Mouse (Mus musculus): ENCODE data around the gene Ebf1. TPM values are rescaled to one million over a fixed set of nuclear protein-coding genes. Genes with fewer than 3 reads are reported as not detected.

The Ebf1 gene
- polyA plus RNA-seq, 1 experiment: 38.8 TPM

- Histone ChIP-seq H3K4me1 (ENCODE audit: control insufficient read depth, insufficient read depth, insufficient read length, low read length) (peaks cover 6% of the 10 kb centered on the region; the same call in 1 of the 2 replicates), H3K4me3 (ENCODE audit: insufficient read depth, low read depth, low read length) (no peak overlapping the region), H3K27ac (replicated peaks; ENCODE audit: low read depth, low read length) (no peak overlapping the region; the same call in 1 of the 2 replicates)
Observed at GRCm38 (mm10) chr11:44632064-44632968, 15.2 kb downstream of the Ebf1 start.

- Histone ChIP-seq H3K4me1 (ENCODE audit: control insufficient read depth, insufficient read depth, insufficient read length, low read length) (peaks cover 6% of the 10 kb centered on the region; the same call in 1 of the 2 replicates), H3K27ac (replicated peaks; ENCODE audit: low read depth, low read length) (no peak overlapping the region), H3K4me3 (ENCODE audit: insufficient read depth, low read depth, low read length) (no peak overlapping the region)
Observed at GRCm38 (mm10) chr11:44633001-44633693, 16.0 kb downstream of the Ebf1 start.

- H3K4me1 ChIP-seq (ENCODE audit: control insufficient read depth, insufficient read depth, insufficient read length, low read length): no peaks in the 10 kb centered on the region
- no peak overlapping the region for H3K4me3 ChIP-seq (ENCODE audit: insufficient read depth, low read depth, low read length)
- no peak overlapping the region for H3K27ac ChIP-seq (replicated peaks; ENCODE audit: low read depth, low read length)
Observed at GRCm38 (mm10) chr11:44634552-44635193, 17.6 kb downstream of the Ebf1 start.

GRCm38 (mm10) chr11:44636241-44636640, 19.1 kb downstream of the Ebf1 start:
- Histone ChIP-seq H3K27ac (replicated peaks; ENCODE audit: low read depth, low read length) (no peak overlapping the region), H3K4me1 (ENCODE audit: control insufficient read depth, insufficient read depth, insufficient read length, low read length) (no peaks in the 10 kb centered on the region), H3K4me3 (ENCODE audit: insufficient read depth, low read depth, low read length) (no peak overlapping the region)

GRCm38 (mm10) chr11:44638193-44638754, 21.2 kb downstream of the Ebf1 start:
- Histone ChIP-seq H3K27ac (replicated peaks; ENCODE audit: low read depth, low read length) (0 out of 2 replicates have a peak overlapping the region, but pooled peaks have one; percentile 29), H3K4me1 (ENCODE audit: control insufficient read depth, insufficient read depth, insufficient read length, low read length) (0 out of 2 replicates have a peak, but pooled peaks cover 3% of the 10 kb centered on the region), H3K4me3 (ENCODE audit: insufficient read depth, low read depth, low read length) (no peak overlapping the region)

GRCm38 (mm10) chr11:44641496-44641895, 24.4 kb downstream of the Ebf1 start:
- no peak overlapping the region for H3K27ac ChIP-seq (replicated peaks; ENCODE audit: low read depth, low read length)
- H3K4me3 ChIP-seq (ENCODE audit: insufficient read depth, low read depth, low read length): no peak overlapping the region
- peaks cover 8% of the 10 kb centered on the region; the same call in 1 of the 2 replicates for H3K4me1 ChIP-seq (ENCODE audit: control insufficient read depth, insufficient read depth, insufficient read length, low read length)

GRCm38 (mm10) chr11:44654340-44655019, 37.4 kb downstream of the Ebf1 start:
- no peak overlapping the region for H3K4me3 ChIP-seq (ENCODE audit: insufficient read depth, low read depth, low read length)
- H3K27ac ChIP-seq (replicated peaks; ENCODE audit: low read depth, low read length): peak overlapping the region; percentile 45; the same call in 1 of the 2 replicates
- peaks cover 16% of the 10 kb centered on the region for H3K4me1 ChIP-seq (ENCODE audit: control insufficient read depth, insufficient read depth, insufficient read length, low read length)

- H3K4me3 ChIP-seq (ENCODE audit: insufficient read depth, low read depth, low read length): no peak overlapping the region
- H3K4me1 ChIP-seq (ENCODE audit: control insufficient read depth, insufficient read depth, insufficient read length, low read length): peaks cover 21% of the 10 kb centered on the region
- no peak overlapping the region for H3K27ac ChIP-seq (replicated peaks; ENCODE audit: low read depth, low read length)
Observed at GRCm38 (mm10) chr11:44655468-44655867, 38.4 kb downstream of the Ebf1 start.

GRCm38 (mm10) chr11:44656916-44657315, 39.8 kb downstream of the Ebf1 start:
- Histone ChIP-seq H3K27ac (replicated peaks; ENCODE audit: low read depth, low read length) (0 out of 2 replicates have a peak overlapping the region, but pooled peaks have one; percentile 57), H3K4me3 (ENCODE audit: insufficient read depth, low read depth, low read length) (no peak overlapping the region), H3K4me1 (ENCODE audit: control insufficient read depth, insufficient read depth, insufficient read length, low read length) (peaks cover 21% of the 10 kb centered on the region)

GRCm38 (mm10) chr11:44657833-44658395, 40.8 kb downstream of the Ebf1 start:
- Histone ChIP-seq H3K4me1 (ENCODE audit: control insufficient read depth, insufficient read depth, insufficient read length, low read length) (peaks cover 25% of the 10 kb centered on the region), H3K4me3 (ENCODE audit: insufficient read depth, low read depth, low read length) (no peak overlapping the region), H3K27ac (replicated peaks; ENCODE audit: low read depth, low read length) (peak overlapping the region; percentile 93)

- peaks cover 40% of the 10 kb centered on the region for H3K4me1 ChIP-seq (ENCODE audit: control insufficient read depth, insufficient read depth, insufficient read length, low read length)
- no peak overlapping the region for H3K4me3 ChIP-seq (ENCODE audit: insufficient read depth, low read depth, low read length)
- H3K27ac ChIP-seq (replicated peaks; ENCODE audit: low read depth, low read length): 0 out of 2 replicates have a peak overlapping the region, but pooled peaks have one; percentile 16
Observed at GRCm38 (mm10) chr11:44661875-44662274, 44.8 kb downstream of the Ebf1 start.

- peaks cover 40% of the 10 kb centered on the region for H3K4me1 ChIP-seq (ENCODE audit: control insufficient read depth, insufficient read depth, insufficient read length, low read length)
- H3K27ac ChIP-seq (replicated peaks; ENCODE audit: low read depth, low read length): peak overlapping the region; percentile 77
- H3K4me3 ChIP-seq (ENCODE audit: insufficient read depth, low read depth, low read length): no peak overlapping the region
Observed at GRCm38 (mm10) chr11:44663609-44664141, 46.6 kb downstream of the Ebf1 start.

GRCm38 (mm10) chr11:44665156-44665682, 48.1 kb downstream of the Ebf1 start:
- Histone ChIP-seq H3K4me1 (ENCODE audit: control insufficient read depth, insufficient read depth, insufficient read length, low read length) (peaks cover 33% of the 10 kb centered on the region), H3K27ac (replicated peaks; ENCODE audit: low read depth, low read length) (peak overlapping the region; percentile 97), H3K4me3 (ENCODE audit: insufficient read depth, low read depth, low read length) (peak overlapping the region; percentile 49)

Measured in brown adipose tissue, adult 24 weeks (tissue).